Mouse (Mus musculus) brain, adult 2 months (tissue): ENCODE results near the gene Fbf1.

Experiments
- DNase-seq: peaks from one replicate; pipeline ENCODE4 v3.0.0; 2011; ENCODE audit warnings: low read depth, low spot score

The Fbf1 gene

DNA sequence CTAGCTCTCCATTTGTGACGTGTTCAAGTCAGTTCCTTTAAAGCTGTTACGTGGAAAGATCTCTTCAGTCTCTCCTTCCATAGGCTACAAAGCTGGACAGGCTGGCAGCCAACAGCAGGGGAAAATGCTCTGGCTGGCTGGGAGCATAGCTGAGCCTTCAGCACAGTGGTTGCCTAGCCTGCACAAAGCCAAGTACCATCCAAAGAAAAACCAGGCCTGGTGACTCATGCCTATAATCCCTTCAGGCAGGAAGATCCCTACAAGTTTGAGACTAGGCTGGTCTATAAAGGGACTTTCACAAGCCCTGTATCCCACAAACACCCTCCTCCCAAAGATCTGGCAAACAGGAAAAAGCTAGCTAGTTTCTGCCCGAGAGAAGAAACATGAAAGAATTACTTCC lies 17.9 kb upstream of the Fbf1 start:
- DNase-seq, result peak; percentile 74

DNA sequence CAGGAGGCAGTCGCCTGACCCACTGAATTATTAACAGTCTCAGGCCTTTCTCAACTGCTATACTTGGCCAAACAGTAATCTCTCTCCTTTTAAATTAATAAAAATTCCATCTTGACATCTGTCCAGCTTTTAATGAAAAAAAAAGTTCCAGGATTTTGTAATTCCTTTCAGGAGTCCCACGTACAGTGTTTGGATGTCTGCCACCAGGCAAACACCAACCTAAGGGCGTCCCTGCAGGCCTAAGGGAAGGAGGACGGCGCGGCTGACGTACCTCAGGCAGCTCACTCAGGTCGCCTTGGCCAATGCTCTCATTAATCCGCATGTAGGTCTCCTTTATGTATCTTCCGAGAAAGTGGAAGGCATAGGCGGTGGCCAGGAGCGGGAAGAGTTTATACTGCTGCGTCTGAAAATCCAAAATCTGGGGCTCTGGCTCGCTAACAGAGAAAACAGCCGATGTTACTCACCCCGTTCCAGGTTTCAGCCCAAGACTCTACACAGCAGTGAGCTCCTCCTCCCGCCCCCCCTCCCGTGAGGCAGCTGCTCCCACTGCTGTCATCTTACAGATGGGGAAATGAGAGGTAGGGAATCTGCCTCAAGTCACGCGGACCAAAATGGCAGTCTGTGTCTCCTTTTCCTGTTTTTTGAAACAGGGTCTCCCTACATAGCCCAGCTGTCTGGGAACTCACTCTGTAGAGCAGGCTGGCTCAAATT lies 10.6 kb upstream of the Fbf1 start:
- DNase-seq, result peak; percentile 63

DNA sequence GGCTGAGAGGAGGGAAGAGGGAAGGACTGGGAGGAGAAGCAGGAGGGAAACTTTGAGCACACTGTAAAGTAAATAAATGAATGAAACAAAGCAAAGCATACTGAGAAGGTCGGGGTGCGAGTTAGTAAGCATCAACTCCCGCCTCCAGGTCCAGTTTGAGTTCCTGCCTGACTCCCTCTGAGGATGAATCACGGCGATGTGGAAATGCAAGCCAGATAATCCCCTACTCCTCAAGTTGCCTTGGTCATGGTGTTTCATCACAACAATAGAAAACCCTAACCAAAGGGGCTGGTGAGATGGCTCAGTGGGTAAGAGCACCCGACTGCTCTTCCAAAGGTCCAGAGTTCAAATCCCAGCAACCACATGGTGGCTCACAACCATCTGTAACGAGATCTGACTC lies 8.0 kb upstream of the Fbf1 start:
- peak; percentile 43 for DNase-seq

DNA sequence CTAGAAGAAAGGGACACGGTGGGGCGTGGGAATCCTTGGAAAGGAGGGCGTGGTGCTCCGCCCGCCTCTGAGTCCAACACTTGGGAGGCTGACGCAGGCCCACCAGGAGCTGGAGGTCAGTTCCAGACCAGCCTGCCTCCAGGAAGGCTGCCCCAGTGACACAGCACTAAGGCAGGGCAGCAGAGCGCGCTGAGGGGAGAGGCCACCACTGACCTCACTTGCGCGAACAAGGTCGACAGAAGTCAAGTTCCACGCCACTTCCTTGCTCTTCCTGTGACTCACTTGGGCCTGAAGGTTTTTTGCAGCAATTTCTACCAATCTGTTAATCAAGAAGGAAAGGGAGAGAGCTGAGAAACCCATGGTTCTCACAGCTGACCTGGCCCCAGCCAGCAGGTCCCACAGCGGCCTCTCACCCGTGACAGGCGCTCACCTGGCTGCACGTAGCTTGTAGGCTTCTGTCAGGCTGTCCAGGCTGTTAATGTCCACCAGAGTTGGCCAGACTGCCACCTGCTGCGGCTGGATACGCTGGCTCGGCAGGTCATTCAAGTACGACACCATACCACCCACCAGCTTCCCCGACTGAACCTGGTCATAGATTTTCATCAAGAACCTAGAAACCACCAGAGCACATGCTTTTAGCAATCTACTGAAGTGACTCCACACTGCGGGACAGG lies 6.9 kb upstream of the Fbf1 start:
- no peak for DNase-seq

DNA sequence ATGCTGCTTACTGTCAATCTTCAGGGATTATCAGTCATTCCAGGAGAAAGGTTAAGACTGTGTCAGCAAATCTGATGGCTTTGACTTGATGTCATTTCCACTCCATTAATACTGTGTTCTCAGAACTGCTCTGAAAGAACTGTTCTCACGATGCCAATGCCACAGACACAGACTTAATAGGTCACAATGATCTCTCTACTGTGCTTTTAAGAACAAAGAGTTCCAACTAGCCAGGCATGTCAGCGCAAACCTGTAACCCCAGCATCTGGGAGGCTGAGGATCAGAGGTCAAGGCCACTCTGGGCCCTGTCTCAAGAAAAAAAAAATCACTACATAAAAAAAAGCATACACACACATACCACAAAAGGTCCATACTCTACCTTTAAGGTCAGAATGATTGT lies 4.0 kb upstream of the Fbf1 start:
- no peak for DNase-seq

DNA sequence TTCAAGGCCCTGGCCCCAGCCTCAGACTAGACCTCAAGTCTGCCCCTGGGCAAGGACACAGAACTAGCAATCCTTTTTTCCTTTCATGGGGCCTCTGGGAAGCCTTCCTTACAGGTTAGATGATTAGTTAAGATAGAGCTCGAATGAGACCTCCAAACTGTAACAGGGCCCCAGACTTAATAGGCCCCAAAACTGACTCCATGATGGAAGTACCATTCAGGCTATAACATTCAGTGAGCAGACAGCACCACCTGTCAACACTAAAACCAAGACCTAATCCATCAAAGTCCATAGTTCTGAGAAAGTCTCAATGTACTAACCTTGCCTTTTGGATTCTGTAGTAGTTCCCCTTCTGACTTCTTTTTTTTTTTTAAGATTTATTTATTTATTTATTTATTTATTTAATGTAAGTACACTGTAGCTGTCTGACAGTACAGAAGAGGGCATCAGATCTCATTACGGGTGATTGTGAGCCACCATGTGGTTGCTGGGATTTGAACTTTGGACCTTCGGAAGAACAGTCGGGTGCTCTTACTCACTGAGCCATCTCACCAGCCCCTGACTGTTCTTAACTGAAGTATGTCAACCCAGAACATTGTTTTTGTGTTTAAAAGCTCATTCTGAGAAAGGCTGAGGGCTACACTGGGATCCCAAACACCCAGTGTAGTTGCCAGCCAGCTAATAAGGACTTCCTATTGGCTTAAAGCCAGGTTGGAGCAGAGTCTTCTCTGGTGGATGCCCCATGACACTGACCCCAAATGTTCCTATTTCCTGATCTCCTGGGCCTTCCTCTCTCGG lies 2.2 kb upstream of the Fbf1 start:
- DNase-seq, result no peak

DNA sequence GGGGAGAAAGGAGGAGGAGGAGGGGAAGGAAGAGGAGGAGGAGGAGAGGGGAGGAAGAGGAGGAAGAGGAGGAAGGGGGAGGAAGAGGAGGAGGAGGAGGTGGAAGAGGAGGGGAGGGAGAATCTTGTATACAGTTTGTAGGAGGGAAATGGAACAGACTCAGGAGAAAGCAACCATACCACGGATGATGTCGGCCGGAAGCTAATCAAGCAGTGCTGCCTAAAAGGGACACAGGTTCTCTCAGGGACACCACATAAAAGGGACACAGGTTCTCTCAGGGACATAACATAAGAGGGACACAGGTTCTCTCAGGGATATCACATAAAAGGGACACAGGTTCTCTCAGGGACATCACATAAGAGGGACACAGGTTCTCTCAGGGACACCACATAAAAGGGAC lies 1.2 kb upstream of the Fbf1 start:
- DNase-seq, result no peak

DNA sequence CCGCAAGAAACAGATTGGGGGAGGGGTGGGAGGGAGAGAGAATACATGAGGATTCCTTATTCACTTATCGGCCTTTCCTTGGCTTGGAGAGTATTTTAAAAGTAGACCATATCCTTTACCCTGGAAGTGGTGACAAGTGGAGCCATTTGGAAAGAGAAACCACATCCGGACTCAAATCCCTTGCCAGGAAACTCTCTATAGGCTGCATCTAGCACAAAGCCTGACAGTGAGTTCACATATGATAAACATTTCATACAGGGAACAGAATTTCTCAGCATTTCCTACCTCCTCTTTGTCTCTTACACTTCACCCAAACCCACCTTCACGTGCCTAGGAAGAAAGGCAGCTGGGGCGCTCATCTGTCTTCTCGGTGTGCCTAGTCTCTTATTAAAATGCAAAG lies 734 bp downstream of the Fbf1 start:
- DNase-seq, result peak; percentile 30

DNA sequence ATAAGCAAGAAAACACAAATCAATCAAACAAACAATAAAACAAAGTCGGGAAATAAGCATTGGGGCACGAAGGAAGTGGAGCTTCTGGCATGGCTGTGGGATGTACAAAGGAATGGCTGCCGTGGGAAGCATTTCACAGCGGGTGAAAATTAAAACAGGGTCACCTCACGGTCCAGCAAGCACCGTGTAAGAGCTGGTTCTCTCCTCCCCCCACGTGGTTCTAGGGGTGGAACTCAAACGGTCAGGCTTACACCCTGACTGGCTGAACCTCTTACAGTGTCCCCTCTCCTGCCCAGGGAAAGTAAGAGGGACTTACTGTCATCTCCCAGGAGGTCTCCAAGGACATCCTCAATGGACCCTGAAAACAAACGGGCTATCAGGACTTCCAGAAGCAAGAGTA lies 5.0 kb downstream of the Fbf1 start:
- DNase-seq, result no peak

DNA sequence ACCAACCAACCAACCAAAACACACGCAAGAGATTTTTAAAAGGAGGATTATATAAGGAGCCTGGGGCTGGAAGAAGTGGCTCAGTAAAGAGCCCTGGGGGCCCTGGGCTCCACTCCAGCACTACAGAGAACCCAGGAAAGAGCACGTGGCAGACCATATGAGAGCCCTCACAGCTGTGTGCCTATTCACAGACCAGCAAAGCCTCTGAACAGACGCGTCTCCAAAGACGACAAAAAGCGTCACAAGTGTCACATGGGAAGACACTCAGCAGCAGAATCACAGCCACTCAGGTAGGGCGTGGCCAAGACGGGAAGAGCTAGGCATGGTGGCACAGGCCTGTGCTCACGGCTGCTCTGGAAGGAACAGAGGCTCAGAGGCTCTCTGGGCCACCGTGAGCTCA lies 5.8 kb downstream of the Fbf1 start:
- peak; percentile 87 for DNase-seq

DNA sequence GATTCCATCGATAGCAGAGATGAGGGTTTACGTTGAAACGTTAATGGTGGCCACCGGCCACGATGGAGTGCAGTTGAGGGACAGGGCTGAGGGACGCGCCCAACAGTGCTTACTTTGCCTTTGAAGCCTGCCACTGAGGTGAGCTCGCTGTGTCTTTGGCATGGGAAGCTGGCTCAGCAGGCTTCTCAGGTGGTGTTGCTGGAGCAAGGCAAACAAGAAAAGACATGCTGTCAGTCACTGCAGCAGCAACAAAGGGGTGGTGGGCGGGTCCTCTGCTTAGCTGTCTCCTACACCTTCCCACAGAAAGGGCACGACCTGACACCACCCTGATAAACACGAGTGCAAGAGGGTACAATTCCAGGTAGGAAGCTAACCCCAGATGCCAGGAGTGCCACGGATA lies 6.7 kb downstream of the Fbf1 start:
- DNase-seq, result no peak

DNA sequence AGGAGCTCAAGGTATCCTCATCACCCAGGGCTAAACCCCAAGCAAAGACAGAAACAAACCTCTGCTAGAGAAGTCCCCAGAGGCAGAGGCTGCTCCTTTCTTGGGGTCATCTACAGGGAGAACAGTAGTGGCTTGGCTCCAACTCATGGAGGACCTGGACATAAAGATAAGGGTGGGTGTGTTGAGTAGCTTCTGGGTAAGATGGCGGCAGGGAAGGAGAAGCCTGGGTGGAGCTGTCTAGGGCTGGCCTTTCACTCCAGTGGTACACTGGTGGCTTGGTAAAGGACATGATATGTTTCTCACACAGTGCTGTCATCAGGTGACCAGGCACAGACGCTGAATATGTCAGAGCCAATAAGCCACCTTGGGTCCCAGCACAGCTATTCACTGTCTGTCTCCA lies 17.0 kb downstream of the Fbf1 start:
- DNase-seq, result no peak

DNA sequence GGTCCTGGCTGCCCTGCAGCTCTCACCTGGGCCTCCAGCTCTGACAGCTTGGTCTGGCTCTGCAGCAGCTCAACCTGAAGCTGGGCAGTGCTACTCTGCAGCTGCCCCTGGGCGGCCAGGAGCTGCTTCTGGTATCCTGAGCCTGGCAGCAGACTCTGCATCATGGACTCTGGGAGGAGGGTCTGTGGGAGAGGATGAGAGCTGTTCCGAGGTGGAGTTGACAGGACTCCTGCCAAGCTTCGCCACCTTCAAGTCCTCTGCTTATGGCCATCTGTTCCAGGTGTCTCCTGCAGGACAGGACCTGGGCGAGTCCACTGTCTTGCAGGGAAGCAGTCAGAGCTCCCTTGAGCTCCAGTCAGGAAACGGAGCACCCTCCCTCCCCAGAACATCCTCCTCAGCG lies 18.6 kb downstream of the Fbf1 start:
- DNase-seq, result peak; percentile 48

DNA sequence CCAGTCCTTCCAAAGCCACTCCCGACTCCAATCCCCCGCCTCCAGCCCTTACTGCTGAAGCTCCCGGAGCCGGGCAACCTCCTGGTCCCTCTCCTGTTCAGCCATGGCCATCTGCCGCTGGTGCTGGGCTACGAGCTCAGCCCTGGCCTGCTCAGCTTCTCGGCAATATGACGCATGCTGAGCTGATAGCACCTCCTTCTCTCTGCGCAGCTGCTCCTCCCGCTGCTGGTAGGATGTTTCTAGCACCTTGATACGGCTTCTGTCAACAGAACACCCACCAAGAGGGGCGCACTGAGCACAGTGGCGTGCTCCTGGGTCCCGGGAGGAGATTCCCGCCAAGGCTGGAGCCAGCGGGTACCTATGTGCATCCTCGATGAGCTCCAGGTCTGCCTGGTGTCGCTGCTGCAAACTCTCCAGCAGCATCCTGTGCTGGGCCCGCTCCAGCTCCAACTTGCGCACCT lies 19.2 kb downstream of the Fbf1 start:
- peak; percentile 91 for DNase-seq

DNA sequence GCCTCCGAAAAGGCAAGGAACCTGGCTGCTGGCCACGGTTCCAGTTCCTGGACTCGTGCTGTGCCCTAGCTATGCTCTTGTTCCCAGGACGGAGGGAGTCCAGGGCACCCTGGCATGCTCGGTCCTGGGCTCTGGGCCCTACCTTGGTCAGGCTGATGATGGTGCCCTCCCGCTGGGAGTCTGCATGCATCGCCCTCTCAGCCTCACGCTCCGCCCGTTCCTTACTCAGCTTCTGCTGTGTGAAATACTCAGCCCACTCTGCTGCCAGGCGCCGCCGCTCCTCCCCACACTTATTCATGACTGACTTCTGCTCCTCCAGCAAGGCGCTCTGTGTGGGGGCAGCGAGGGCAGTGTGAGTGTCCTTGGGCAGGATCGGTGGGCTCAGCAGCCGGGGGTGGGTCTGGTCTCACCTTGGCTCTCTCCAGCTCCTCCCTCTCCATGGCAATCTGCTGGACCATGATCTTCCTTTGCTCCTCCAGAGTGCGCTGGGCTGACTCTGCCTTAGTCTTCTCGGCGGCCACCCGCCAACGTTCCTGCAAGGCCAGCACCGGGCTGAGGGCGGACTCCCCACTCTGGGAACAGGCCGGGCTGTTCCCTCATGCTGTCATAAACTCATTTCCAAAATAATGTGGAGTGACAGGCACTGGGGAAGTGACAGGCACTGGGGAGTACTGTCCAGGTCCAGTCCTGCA lies 21.5 kb downstream of the Fbf1 start:
- peak; percentile 89 for DNase-seq

DNA sequence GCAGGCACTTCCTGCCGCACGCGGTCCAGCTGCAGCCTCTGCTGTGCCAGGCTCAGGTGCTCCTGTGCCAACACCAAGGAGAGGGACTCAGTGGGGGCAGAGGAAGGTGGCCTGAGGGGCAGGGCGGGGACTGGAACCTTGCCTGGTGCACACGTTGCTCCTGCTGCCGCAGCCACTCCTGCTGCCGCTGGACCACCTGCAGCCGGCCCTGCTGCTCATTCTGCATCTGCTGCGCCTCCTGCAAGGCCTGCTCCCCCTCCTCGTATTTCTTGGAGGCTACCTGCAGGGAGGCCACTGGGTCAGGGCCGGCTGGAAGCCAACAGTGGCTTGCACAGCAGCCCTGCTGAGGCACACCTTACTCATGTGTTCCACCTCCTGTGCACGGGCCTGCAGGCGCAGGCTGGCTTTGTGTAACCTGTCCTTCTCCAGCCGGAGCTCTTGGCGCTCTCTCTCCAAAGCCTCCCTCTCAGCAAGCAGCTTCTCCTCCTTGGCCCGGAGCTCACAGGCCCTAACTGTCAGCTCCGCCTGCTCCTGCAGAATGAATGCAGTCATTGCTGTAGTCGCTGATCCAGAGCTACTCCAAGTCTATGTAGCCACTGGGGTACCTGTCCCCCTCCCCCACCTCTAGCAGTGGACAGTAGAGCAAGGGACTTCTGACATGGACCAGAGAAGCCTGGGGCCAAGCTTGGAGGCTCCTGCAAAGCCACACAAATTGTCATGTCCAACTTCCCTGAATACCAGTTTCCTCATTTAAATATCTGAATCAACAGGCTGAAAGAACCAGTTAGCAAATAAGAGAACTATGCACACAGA lies 22.3 kb downstream of the Fbf1 start:
- peak; percentile 78 for DNase-seq

DNA sequence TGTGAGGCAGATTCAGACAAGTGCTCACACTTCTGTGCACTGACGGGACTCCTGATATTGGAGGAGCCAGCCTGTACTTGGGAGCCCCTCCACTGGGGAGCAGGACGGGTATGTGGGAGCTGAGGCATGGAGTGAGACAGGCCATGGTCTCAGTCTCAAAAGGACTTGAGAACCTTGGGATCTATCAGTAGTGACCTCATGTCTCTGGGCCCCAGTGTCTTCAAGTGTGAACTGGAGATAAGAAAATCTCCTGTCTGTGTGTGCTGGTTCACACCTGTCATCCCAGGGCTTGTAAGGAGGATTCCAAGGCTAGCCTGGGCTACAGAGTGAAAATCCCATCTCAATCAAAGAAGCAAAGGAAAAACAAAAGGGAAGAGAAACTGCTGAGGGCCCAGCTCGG lies 24.5 kb downstream of the Fbf1 start:
- DNase-seq, result no peak

DNA sequence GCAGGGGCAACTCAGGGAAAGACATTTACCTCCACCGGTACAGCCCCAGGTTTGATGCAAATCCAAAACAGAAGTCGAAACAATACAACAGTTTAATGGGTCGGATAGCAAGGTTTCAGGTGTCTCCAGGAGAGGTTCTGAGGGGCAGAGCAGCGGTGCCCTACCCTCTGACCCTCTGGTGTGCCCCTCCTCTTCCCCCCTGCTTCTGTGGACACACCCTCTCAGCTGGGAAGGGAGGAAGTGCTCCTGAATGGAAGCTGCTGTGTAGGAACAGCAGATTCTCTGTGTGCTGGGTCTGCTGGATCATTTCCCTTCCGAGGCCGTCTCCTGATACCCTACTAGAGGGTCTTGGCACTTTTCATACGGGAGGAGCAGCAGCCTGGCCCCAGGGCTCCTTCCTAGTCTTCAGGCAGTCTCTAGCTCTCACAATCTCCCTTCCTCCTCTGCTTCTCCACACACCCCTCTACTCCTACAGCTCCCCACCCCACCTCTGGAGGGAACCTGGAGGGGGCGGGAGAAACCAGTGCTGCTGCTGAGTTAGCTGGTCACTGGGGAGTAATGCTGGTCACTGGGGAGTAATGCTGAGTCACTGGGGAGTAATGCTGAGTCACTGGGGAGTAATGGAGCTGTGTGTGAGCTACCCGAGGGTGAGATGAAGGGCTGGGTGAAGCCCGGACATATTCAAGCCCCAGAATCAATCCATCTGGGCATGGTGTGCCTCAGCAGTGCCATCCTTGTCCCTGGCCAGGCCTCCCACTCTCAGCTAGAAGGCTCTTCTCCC lies 25.6 kb downstream of the Fbf1 start:
- DNase-seq, result no peak

DNA sequence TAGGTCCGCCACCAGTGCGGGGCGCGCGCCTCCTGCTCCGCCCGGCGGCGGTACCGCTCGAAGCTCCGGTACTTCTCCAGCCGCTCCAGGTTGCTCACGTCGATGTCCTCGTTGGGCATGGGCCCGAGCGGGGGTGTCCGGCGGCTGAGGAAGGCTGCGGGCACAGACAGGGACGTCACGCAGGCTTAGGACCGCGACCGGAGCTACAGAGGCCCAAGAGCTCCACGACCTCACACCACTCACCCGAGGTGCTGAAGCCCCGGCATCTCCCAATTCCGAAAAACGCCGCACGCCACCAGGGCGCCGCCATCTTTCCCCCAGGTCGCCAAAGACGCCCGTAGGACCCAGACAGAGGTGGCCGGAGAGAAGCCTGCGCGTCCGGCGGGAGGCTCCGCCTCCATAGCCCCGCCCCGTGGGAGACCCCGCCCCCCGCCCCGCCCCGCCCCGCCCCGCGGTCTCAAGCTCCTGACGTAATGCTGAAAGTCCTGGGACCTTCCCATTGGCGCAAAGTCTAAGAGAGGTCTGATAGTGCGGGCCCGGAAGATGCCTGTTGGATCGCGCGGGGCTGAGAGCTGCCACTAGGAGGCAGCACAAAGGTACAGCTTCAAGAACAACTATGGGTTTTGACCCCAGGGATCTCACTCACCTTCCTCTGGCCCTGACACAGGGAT lies 29.4 kb downstream of the Fbf1 start, which contains the start of gene Mrpl38:
Mrpl38 (minus strand) TSS at position 401 of the 671 bp plus-strand sequence.
- DNase-seq, result peak; percentile 98

DNA sequence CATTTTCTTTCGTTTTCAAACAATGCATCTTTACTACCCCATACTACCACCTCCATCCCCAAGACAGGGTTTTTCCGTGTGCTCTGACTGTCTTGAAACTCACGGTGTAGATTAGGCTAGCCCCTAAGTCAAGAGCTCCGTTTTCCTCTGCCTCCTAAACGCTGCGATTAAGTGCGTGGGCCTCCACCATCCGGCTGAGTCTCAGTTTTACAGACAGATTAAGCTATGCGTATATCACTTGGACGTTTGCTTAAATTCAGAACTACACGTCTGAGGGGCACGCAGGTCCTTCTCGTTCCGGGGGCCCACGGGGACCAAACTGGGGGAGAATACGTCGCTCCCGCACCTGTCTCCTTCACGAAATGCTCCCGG lies 29.9 kb downstream of the Fbf1 start:
- no peak for DNase-seq
